Comparison of ENCODE assay signal across 20 mouse cellular contexts in genomic region chr3:146586616-146587015, GRCm38 (mm10). TPM values are rescaled to one million over a fixed set of nuclear protein-coding genes. Genes with fewer than 3 reads are reported as not detected.
"Had no signal": no experiment of that assay in that cellular context is flagged by ENCODE, and none has a peak within 500 bp of the region (broad histone marks: within the 10 kb centered on the region; RNA-seq: fewer than 3 reads in every experiment).

No protein-coding gene starts in this region.

- DNase-seq: lung, adult 18-20 months; lung, embryonic 14.5 days; lung, postnatal 10 days; right cerebral cortex, postnatal 25 days; right cerebral cortex, postnatal 4 days; spleen, adult 18-20 months; thymus, adult 2 months; thymus, postnatal 14 days; thymus, postnatal 36 days had no signal

- H3K27ac ChIP-seq: liver, embryonic 12.5 days; liver, embryonic 14.5 days; macrophage; midbrain, embryonic 13.5 days; midbrain, embryonic 15.5 days; neural tube, embryonic 12.5 days had no signal

- H3K4me3 ChIP-seq: liver, embryonic 12.5 days; megakaryocyte, embryonic 14.5 days; midbrain, embryonic 13.5 days; midbrain, embryonic 15.5 days; neural tube, embryonic 12.5 days had no signal

RNA-seq across cellular contexts. Expression of gene Uox, which starts 16.4 kb away (rescaled TPM):
- total RNA-seq: megakaryocyte progenitor cell, adult 5-6 weeks; midbrain, postnatal 0 days; monocyte, adult 5-6 weeks; neutrophil, adult 5-6 weeks had no signal

RNA-seq across cellular contexts. Expression of gene Dnase2b, which starts 28.8 kb away (rescaled TPM):
- total RNA-seq: megakaryocyte progenitor cell, adult 5-6 weeks; midbrain, postnatal 0 days; neutrophil, adult 5-6 weeks had no signal
